Mouse (Mus musculus) testis, adult 2 months (tissue): ENCODE measurements at regions not wholly inside any gene's neighbourhood (a gene's known extent, or its start where the extent isn't known, plus 50 kb on each side); places are given as distances from the start of the nearest gene placed in this dataset.

Experiments used
- CTCF ChIP-seq: fragments of 200-500 bp; IDR thresholded peaks from 2 replicates; pipeline ENCODE4 v1.5.1; 2012; ENCODE audit warnings: low read depth, mild to moderate bottlenecking, inconsistent platforms, low read length, moderate library complexity; ENCODE audit not compliant: control insufficient read depth, insufficient read depth, insufficient replicate concordance
- POLR2A ChIP-seq: fragments of 200-500 bp; IDR thresholded peaks from 2 replicates; pipeline ENCODE4 v1.6.1; 2012; ENCODE audit warnings: low read depth, mild to moderate bottlenecking, inconsistent platforms, low read length, moderate library complexity; ENCODE audit not compliant: control insufficient read depth

DNA sequence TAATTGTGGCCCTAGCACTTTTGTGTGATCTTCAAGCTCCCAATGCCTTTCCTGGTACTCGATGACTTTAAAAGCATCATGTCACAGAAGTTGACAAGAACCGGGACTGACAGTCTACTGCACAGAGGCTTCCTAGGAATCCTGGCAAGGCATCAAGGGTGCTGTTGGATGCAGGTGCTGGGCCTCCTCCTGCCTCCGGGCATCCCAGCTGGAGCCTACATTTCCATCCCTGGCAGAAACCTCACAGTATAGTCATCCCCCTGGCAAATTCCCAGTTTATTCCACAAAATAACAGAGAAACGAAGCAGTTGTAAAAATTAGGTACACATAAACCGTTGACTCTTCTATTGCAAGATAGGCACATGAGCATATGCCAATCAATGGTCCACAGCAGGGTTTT lies 78.8 kb upstream of the Hk2 start:
- TF ChIP-seq CTCF (no peak), POLR2A (no peak)
